Mouse (Mus musculus) erythroid progenitor cell, adult 5-6 weeks (primary cell): Measurements from ENCODE around the gene Glb1l2. TPM values are rescaled to one million over a fixed set of nuclear protein-coding genes. Genes with fewer than 3 reads are reported as not detected.

Experiments used
- ATAC-seq: replicated peaks from 2 replicates; pipeline ENCODE4 v1.8.0; 2016; ENCODE audit warnings: moderate number of reproducible peaks, mild to moderate bottlenecking, moderate TSS enrichment, inconsistent platforms; ENCODE audit not compliant: poor library complexity, low FRiP score, severe bottlenecking
- total RNA-seq, 2 experiments: library from RNA; stranded (forward) in 1 of 2; stranded (reverse) in 1 of 2; fragments of 150-400 nt in 1 of 2; fragments of 186-747, 209-891 nt in 1 of 2; gene quantifications; 2 replicates each; pipeline versions ENCODE4 v1.2.3 to v1.2.4; 2015 to 2017; ENCODE audit warnings: low replicate concordance in 2 of 2

Gene Glb1l2
- total RNA-seq, 2 experiments from 2014 or later: 0.91 TPM; not detected in 1

DNA sequence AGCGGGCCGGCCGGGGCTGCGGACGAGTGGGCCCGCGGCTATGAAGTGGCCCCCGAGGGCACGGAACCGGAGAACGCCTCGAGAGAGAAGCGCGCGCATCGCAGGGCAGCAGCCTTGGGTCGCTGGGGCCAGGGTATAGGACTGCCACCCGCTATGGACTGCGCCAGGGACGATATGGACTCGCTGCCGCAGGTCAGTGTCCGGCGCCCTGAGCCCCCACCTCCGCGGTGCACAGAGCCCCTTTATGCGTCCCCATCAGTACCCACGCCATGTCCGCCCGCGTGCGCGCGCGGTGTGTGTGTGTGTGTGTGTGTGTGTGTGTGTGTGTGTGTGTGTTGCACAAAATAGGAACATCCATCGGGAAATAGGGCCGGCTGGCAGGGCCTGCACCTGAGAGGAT, 72.3 kb downstream of the Glb1l2 start:
- no peak for ATAC-seq

DNA sequence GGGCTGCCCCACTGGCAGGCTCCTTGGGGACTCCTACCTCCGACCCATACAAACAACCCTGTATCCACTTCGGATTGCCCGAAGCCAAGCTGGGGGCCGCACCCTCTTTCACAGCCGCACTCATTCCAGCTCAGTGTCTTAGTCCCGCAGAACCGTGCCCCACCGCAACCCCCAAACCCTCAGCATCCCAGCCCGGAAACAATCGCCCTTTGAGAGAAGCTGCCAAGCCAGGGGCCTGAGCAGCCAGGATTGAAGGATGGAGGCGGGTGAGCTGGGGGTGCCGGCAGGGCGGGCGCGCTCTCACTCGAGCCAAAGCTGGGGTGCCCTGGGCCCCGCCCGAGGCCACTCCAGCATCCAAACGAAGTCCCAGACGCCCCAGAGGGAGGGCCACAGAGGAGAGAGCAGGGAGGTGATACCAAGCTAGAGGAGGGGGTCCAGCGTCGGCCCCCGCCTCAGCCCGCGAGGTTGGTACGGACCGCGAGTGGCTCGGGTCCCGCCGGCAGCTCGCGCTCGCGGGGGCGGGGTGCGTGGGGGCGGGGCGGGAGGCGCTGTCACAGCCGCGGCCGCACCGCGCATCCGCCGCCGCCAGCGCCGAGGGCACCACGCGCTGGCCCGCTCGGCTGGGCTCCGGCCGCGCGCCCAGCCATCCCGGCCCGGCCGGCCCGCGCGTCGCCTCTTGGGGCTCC, 72.9 kb downstream of the Glb1l2 start, which contains the start of gene B3gat1:
TSS of gene B3gat1 (plus strand) at position 523 of the 686 bp plus-strand sequence.
- ATAC-seq: no peak

DNA sequence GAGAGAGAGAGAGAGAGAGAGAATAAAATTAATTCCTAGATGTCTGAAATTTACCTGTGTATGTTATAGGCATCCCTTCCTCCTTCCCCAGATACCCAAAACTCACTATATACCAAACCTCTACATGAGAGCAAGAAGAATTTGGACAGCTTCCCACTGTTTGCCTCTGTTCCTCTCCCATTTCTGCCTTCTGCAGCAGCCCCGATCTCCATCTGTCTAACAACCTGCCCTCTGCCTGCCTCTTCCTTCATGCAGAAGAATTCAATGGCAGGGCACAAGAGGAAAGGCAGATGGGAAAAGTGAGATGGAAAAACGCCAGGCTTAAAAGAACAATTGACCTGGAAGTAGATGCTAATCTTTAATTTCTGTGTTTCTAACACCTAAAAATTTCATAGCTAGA, 77.7 kb downstream of the Glb1l2 start:
- ATAC-seq: no peak

DNA sequence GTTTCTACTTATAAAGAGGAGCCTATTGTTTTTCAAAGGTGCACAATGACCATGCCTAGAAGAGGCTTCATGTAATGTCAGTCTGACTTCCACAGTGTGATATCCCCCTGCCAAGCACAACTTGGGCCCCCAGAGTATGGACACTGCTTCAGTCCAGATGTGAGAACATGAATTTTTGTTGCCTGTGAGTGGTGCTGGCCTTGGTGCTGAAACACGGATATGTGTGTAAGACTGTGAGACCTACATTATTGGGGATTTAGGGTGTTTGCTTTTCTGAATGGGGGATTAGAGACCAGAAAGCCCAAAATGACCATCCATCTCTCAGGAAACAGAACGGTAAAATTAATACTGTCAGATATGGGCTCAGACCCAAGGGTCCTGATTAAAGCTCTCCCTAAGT, 78.8 kb downstream of the Glb1l2 start:
- ATAC-seq: no peak

DNA sequence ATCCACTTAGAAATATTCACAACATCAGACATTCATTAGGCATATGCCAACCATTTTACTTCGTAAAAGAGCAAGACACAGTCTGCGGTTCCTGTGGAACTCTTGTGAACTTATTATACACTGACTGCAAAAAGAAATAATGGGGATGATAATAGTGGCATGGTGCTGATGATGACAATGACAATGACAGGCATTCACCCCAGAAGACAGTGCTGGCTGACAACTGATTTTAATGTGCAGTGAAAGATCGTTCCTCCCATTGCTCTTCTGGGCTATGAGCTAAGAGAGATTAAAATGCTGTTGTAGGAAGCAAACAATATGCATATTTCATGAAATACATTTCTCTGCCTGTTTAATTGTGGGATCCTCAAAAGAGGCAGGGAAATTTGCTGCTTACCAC, 80.6 kb downstream of the Glb1l2 start:
- no peak for ATAC-seq

DNA sequence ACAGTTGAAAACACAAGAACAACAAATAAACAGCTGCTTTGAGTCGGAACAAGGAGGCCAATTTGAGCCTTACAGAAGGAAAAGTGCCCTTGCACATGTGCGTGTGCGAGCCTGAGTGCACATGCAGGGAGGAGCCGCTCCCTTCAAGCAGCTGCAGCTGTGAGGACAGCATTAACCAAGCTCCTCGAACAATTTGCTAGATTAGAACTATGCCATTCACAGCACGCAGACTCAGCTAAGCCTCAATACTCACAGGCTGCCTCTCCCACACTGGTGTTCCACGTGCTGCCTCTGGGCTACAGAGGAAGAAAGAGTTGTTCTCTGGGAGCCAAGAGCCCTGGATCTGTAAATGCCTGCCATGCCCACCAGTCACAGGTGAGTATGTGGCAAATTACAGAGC, 84.5 kb downstream of the Glb1l2 start:
- ATAC-seq: no peak

DNA sequence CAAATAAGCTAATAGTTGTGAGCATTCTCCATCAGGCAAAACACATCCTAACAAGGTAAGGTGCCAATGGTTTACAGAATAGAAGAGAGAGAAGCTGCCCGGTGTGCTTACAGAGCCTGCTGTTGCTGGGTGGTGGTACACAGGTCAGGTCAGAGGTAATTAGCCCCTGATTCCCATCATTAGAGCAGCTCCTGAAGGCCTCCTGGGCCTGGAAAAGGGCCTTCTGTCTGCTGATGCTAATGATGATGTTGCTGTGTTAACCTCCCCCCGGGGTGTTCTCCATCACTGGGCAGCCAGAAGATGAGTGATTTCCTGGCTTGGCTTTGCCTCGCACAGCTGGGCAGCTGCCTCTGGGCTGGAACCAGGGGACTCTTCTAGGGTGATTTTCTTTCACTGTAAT, 87.9 kb downstream of the Glb1l2 start:
- ATAC-seq: no peak

Other genes starting within 250 kb of the Glb1l2 start
- not detected in 2 replicates for gene B3gat1, start 72.7 kb downstream of the Glb1l2 start, total RNA-seq (2015; ENCODE audit: low replicate concordance)
- gene B3gat1, start 72.7 kb downstream of the Glb1l2 start, total RNA-seq (2017; ENCODE audit: low replicate concordance): not detected in 2 replicates
- gene Glb1l3, start 54.4 kb upstream of the Glb1l2 start, total RNA-seq (2015; ENCODE audit: low replicate concordance): not detected in 2 replicates
- gene Glb1l3, start 54.4 kb upstream of the Glb1l2 start, total RNA-seq (2017; ENCODE audit: low replicate concordance): not detected in 2 replicates
- gene Gm1110, start 116.6 kb upstream of the Glb1l2 start, total RNA-seq (2015; ENCODE audit: low replicate concordance): not detected in 2 replicates
- gene Gm1110, start 116.6 kb upstream of the Glb1l2 start, total RNA-seq (2017; ENCODE audit: low replicate concordance): not detected in 2 replicates
- gene Acad8, start 193.1 kb upstream of the Glb1l2 start, total RNA-seq (2015; ENCODE audit: low replicate concordance): 1.1 TPM in 1 of 2 replicates, not detected in the other
- gene Acad8, start 193.1 kb upstream of the Glb1l2 start, total RNA-seq (2017; ENCODE audit: low replicate concordance): 1.9 and 4.8 TPM in 2 replicates
- 4.6 and 9.7 TPM in 2 replicates for gene Thyn1, start 193.2 kb upstream of the Glb1l2 start, total RNA-seq (2015; ENCODE audit: low replicate concordance)
- 3.6 and 10.3 TPM in 2 replicates for gene Thyn1, start 193.2 kb upstream of the Glb1l2 start, total RNA-seq (2017; ENCODE audit: low replicate concordance)
- gene Vps26b, start 223.6 kb upstream of the Glb1l2 start, total RNA-seq (2015; ENCODE audit: low replicate concordance): 10.1 and 15.1 TPM in 2 replicates
- 10.0 and 14.7 TPM in 2 replicates for gene Vps26b, start 223.6 kb upstream of the Glb1l2 start, total RNA-seq (2017; ENCODE audit: low replicate concordance)
- 406 and 456 TPM in 2 replicates for gene Ncapd3, start 223.7 kb upstream of the Glb1l2 start, total RNA-seq (2015; ENCODE audit: low replicate concordance)
- gene Ncapd3, start 223.7 kb upstream of the Glb1l2 start, total RNA-seq (2017; ENCODE audit: low replicate concordance): 245 and 279 TPM in 2 replicates